Mouse (Mus musculus) spleen, postnatal 0 days (tissue): ENCODE measurements around the gene Fam136a. TPM values are rescaled to one million over a fixed set of nuclear protein-coding genes. Genes with fewer than 3 reads are reported as not detected.

ENCODE experiments used
- polyA plus RNA-seq: library from polyadenylated mRNA; unstranded; fragments of >200 nt; fragmentation: Nextera tagmentation; extraction: Ambion mirVana; gene quantifications from 2 replicates; pipeline ENCODE4 v1.2.1, GENCODE M21; 2015

Gene Fam136a
- 41.4 and 42.1 TPM in 2 replicates for polyA plus RNA-seq

GRCm38 (mm10) chr6:86365371-86366124 lies at the start of gene Fam136a:
TSS of gene Fam136a (plus strand) at chr6:86365646.

GRCm38 (mm10) chr6:86370764-86371339 lies 5.4 kb downstream of the Fam136a start, which contains the start of gene Snrpg:
TSS of gene Snrpg (plus strand) at chr6:86371304.

GRCm38 (mm10) chr6:86396581-86397256 lies 31.3 kb downstream of the Fam136a start, which contains the start of gene Pcyox1:
TSS of gene Pcyox1 (minus strand) at chr6:86397154.

GRCm38 (mm10) chr6:86404100-86404861 lies 38.8 kb downstream of the Fam136a start, which contains the start of gene Tia1:
TSS of gene Tia1 (plus strand) at chr6:86404219.

Other genes starting within 250 kb of the Fam136a start
- gene Tgfa, start 170.4 kb upstream of the Fam136a start, polyA plus RNA-seq: 1.1 and 1.6 TPM in 2 replicates
- 513 and 548 TPM in 2 replicates for gene Snrpg, start 5.7 kb downstream of the Fam136a start, polyA plus RNA-seq
- 27.9 and 33.2 TPM in 2 replicates for gene Pcyox1, start 31.5 kb downstream of the Fam136a start, polyA plus RNA-seq
- gene Tia1, start 38.6 kb downstream of the Fam136a start, polyA plus RNA-seq: 42.8 and 55.1 TPM in 2 replicates
- gene Gm44790, start 61.0 kb downstream of the Fam136a start, polyA plus RNA-seq: not detected in 2 replicates
- 17.3 and 21.0 TPM in 2 replicates for gene C87436, start 72.7 kb downstream of the Fam136a start, polyA plus RNA-seq
- 271 and 280 TPM in 2 replicates for gene Pcbp1, start 160.7 kb downstream of the Fam136a start, polyA plus RNA-seq